Mouse (Mus musculus) brain, embryonic 14.5 days (tissue): Measurements from ENCODE around the gene Ctsd.

ENCODE experiments used
- CTCF ChIP-seq: fragments of 200-500 bp; IDR thresholded peaks from 2 replicates; pipeline ENCODE4 v1.5.1; 2012; ENCODE audit warnings: inconsistent platforms, mild to moderate bottlenecking, moderate library complexity, borderline replicate concordance; ENCODE audit not compliant: insufficient read depth, insufficient read length; ENCODE audit errors: extremely low read depth
- POLR2A ChIP-seq: fragments of 200-500 bp; IDR thresholded peaks from 2 replicates; pipeline ENCODE4 v1.6.1; 2012; ENCODE audit warnings: mild to moderate bottlenecking, inconsistent platforms, borderline replicate concordance; ENCODE audit not compliant: poor library complexity, insufficient read depth, insufficient read length, severe bottlenecking; ENCODE audit errors: extremely low read depth

- TF ChIP-seq CTCF (no peak), POLR2A (no peak)
Measured at GRCm38 (mm10) chr7:142363107-142363506, 24.7 kb downstream of the Ctsd start.
